Mouse (Mus musculus) heart, postnatal 0 days (tissue): ENCODE results near the gene Ppp1r27.

Experiments used
- CTCF ChIP-seq: IDR thresholded peaks from 2 replicates; pipeline ENCODE4 v1.5.1; 2016; ENCODE audit warnings: antibody characterized with exemption, control low read depth, low read depth
- EP300 ChIP-seq: IDR thresholded peaks from 2 replicates; pipeline ENCODE4 v1.6.1; 2016; ENCODE audit warnings: antibody characterized with exemption, low read depth

DNA sequence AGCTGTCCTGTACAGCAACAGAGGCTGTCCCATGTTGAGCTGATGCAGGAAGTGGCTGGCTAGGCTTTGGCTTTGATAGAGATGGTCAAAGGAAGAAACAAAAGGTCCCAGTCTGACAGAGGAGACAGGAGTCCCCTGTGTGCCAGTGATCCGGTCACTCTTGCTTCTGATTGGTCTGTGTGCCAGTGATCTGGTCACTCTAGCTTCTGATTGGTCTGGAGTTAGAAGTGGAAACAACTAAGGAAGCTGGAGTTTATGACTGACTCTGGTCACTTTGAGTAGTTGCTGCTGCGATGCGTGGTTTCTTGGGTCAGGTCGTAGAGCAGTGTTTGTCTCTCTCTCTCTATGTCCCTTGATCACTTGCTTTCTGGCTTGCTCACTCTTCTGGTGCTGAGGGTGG, 49.2 kb downstream of the Ppp1r27 start:
- no peak for TF ChIP-seq CTCF
- TF ChIP-seq EP300, result no peak
